Mouse (Mus musculus) E14TG2a.4 (cell line): ENCODE results near the gene Fam122c.

ENCODE experiments used
- CTCF ChIP-seq: conservative IDR thresholded peaks from 2 replicates; pipeline ENCODE4 v1.5.1; 2014; ENCODE audit warnings: low read length
- NANOG ChIP-seq: IDR thresholded peaks from 2 replicates; pipeline ENCODE4 v1.6.1; 2014; ENCODE audit warnings: borderline replicate concordance, low read length, mixed read lengths
- POU5F1 ChIP-seq: IDR thresholded peaks from 2 replicates; pipeline ENCODE4 v1.6.1; 2014; ENCODE audit warnings: low read length, borderline replicate concordance

DNA sequence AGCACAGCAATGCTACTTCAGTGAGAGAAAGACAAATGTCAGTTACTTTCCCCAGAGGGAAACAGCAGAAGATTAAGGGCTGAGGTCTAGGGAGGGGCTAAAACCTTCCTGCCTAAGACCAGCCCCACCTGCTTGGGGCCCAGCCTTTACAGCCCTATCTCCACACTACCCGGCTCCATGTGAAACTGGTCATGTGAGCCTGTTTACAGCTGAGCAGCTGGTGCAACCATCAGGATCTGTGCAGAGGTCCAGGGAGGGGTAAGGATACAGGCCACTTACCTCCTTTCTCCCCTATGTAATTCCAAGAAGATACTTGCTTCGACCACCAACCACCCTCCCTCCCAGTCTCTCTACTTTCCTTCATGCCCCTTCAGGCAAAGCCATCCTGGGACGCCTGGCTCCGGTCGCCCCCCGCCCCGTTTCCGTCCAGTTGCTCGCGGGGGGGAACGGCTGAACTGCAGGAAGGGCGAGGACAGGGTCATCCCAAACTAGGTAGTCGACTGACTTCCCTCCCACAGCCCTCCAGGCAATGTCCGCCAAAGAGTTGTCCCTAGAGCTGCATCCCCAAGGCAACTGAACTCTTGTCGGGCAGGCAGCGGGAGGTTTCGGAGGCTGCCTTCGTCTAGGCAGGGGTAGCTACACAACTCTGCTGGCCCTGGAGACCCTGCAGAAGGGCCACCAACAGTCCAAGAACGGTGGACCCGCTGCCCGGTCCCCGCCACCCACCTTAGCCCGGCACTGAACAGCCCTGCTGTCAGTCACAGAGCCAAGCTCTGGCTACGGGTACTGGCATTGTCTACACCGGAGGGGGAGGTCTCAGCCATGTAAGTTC is 96.5 kb downstream of the Fam122c start:
- TF ChIP-seq CTCF, result no peak
- TF ChIP-seq NANOG, result no peak
- no peak for TF ChIP-seq POU5F1
